In genomic region chr2:37802610-37803212, GRCm38 (mm10) we compare ENCODE assay signal across 9 mouse cellular contexts. TPM values are rescaled to one million over a fixed set of nuclear protein-coding genes. Genes with fewer than 3 reads are reported as not detected.
DNase-seq lines count a peak whose midpoint lies in the region; ATAC-seq and TF ChIP-seq lines count a peak whose summit lies in the region.
"Had no signal": no experiment of that assay in that cellular context is flagged by ENCODE, and none has a peak within 500 bp of the region (broad histone marks: within the 10 kb centered on the region; RNA-seq: fewer than 3 reads in every experiment).

No protein-coding gene starts in this region.

- H3K36me3 ChIP-seq in forebrain, postnatal 0 days (ENCODE audit: insufficient read depth): peaks cover 10% of the 10 kb centered on the region

- no peak overlapping the region for H3K27ac ChIP-seq in forebrain, postnatal 0 days (ENCODE audit: low read depth, low read length)
- H3K27ac ChIP-seq: heart, embryonic 15.5 days had no signal

- peak; percentile 88 for DNase-seq in NIH3T3 (ENCODE audit: low read depth)
- peak; percentile 76 to 79 for DNase-seq in cerebellum, adult 18-20 months
- DNase-seq in forebrain, postnatal 0 days: peak; percentile 76
- DNase-seq in hindlimb bud, embryonic 11.5 days (ENCODE audit: extremely low spot score, low read depth, low spot score): peak; percentile 73
- peak; percentile 67 to 75 for DNase-seq in left cerebral cortex, adult 18-20 months (ENCODE audit: low spot score in 2 of 2)
- peak; percentile 71 for DNase-seq in right cerebral cortex, adult 18-20 months
- DNase-seq in yolk sac, embryonic 10.5 days (ENCODE audit: low spot score): peak; percentile 64

- no peaks in the 10 kb centered on the region for H3K27me3 ChIP-seq in forebrain, postnatal 0 days (ENCODE audit: insufficient read depth, low read length)
- H3K27me3 ChIP-seq: heart, embryonic 15.5 days had no signal

- peak; percentile 95 for TF ChIP-seq CTCF in forebrain, postnatal 0 days (IDR thresholded peaks at IDR 0.05; ENCODE audit: low read depth)

- WGBS in forebrain, postnatal 0 days: 44% methylated on average over 4 of the region's 4 CpGs

- H3K9me3 ChIP-seq in forebrain, postnatal 0 days (ENCODE audit: low read length): no peaks in the 10 kb centered on the region
- H3K9me3 ChIP-seq: heart, embryonic 15.5 days had no signal

- peak; percentile 74 for ATAC-seq in forebrain, postnatal 0 days
- peak; percentile 83 for ATAC-seq in megakaryocyte, adult 5-6 weeks (ENCODE audit: poor library complexity, severe bottlenecking)

- no peak overlapping the region for H3K4me2 ChIP-seq in forebrain, postnatal 0 days (ENCODE audit: low read depth)
- H3K4me2 ChIP-seq: heart, embryonic 15.5 days had no signal

- no peaks in the 10 kb centered on the region for H3K4me1 ChIP-seq in forebrain, postnatal 0 days (ENCODE audit: insufficient read depth)

- no peak overlapping the region for H3K4me3 ChIP-seq in forebrain, postnatal 0 days (ENCODE audit: low read depth, low read length)
- H3K4me3 ChIP-seq: heart, embryonic 15.5 days had no signal

- no peak overlapping the region for H3K9ac ChIP-seq in forebrain, postnatal 0 days
- H3K9ac ChIP-seq: heart, embryonic 15.5 days had no signal

RNA-seq across cellular contexts. Expression of gene Crb2, which starts 26.7 kb away (rescaled TPM):
- 3.8 and 6.0 TPM in 2 replicates for total RNA-seq in forebrain, postnatal 0 days (2014; rRNA removed)
- polyA plus RNA-seq in forebrain, postnatal 0 days (2015; fragmentation: Nextera tagmentation; extraction: Ambion mirVana): 1.5 and 2.7 TPM in 2 replicates
- total RNA-seq in left cerebral cortex, adult 18-20 months (2021): 1 to 10 TPM; 2.8 to 3.1 TPM
- total RNA-seq in megakaryocyte, adult 5-6 weeks (2015): not detected in 2 replicates
- total RNA-seq in megakaryocyte, adult 5-6 weeks (2017): not detected in 2 replicates
